ENCODE assay signal across 24 mouse cellular contexts in the genomic region with DNA sequence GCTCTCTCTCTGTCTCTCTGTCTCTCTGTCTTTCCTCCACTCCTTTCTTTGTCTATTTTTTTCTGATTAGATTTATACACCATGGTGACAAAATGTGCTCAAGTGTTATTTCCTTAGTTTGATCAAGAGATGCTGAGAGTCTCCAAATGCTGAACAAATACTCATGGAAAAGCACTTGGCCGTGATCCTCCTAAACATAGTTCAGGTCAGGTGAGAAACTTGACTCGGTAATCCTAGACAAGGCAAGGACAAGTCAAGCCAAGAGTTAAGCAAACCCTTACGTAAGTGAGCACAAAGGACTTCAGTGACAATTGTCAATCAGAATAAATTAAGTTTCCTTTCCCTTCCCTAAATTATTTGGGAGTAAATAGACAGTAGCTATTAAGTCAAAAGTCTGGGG.
"Had no signal": no experiment of that assay in that cellular context is flagged by ENCODE, and none has a peak within 500 bp of the region (broad histone marks: within the 10 kb centered on the region; RNA-seq: fewer than 3 reads in every experiment).

No protein-coding gene starts in this region.

- DNase-seq: gastrocnemius, adult 2 months; gastrocnemius, postnatal 10 days; gastrocnemius, postnatal 25 days; heart, adult 18-20 months; heart, postnatal 10 days; heart, postnatal 4 days; kidney, adult 18-20 months; kidney, adult 8-10 months; kidney, postnatal 10 days; kidney, postnatal 25 days; kidney, postnatal 4 days; left cerebral cortex, postnatal 4 days had no signal

- H3K4me3 ChIP-seq: gastrocnemius, adult 2 months; heart, embryonic 10.5 days; heart, embryonic 12.5 days; hindbrain, embryonic 10.5 days; hindbrain, embryonic 12.5 days; intestine, embryonic 15.5 days; layer of hippocampus, adult 2 months; limb, embryonic 13.5 days; limb, embryonic 15.5 days had no signal

- H3K27ac ChIP-seq: gastrocnemius, adult 2 months; heart, embryonic 10.5 days; hindbrain, embryonic 10.5 days; hindbrain, embryonic 12.5 days; hindbrain, embryonic 14.5 days; intestine, embryonic 15.5 days; layer of hippocampus, adult 2 months; limb, embryonic 13.5 days; limb, embryonic 15.5 days had no signal

- ATAC-seq: hindbrain, embryonic 16.5 days; inflammation-experienced regulatory T-cells, adult 6 months; intestine, embryonic 15.5 days; intestine, postnatal 0 days had no signal

- H3K9ac ChIP-seq: heart, embryonic 12.5 days; hindbrain, embryonic 12.5 days; hindbrain, embryonic 14.5 days; intestine, embryonic 15.5 days; limb, embryonic 13.5 days; limb, embryonic 15.5 days had no signal

- H3K9me3 ChIP-seq: heart, embryonic 10.5 days; heart, embryonic 12.5 days; hindbrain, embryonic 10.5 days; hindbrain, embryonic 12.5 days; intestine, embryonic 15.5 days; limb, embryonic 13.5 days; limb, embryonic 15.5 days had no signal

- H3K4me1 ChIP-seq: heart, embryonic 10.5 days; heart, embryonic 12.5 days; hindbrain, embryonic 10.5 days; hindbrain, embryonic 12.5 days; intestine, embryonic 15.5 days; limb, embryonic 13.5 days; limb, embryonic 15.5 days had no signal

- H3K4me2 ChIP-seq: heart, embryonic 12.5 days; hindbrain, embryonic 12.5 days; hindbrain, embryonic 14.5 days; intestine, embryonic 15.5 days; limb, embryonic 13.5 days; limb, embryonic 15.5 days had no signal

- H3K36me3 ChIP-seq: heart, embryonic 10.5 days; heart, embryonic 12.5 days; hindbrain, embryonic 10.5 days; intestine, embryonic 15.5 days; limb, embryonic 13.5 days; limb, embryonic 15.5 days had no signal

- H3K27me3 ChIP-seq: heart, embryonic 12.5 days; hindbrain, embryonic 12.5 days; intestine, embryonic 15.5 days; limb, embryonic 13.5 days; limb, embryonic 15.5 days had no signal
